Mouse (Mus musculus): Measurements from ENCODE around the gene Vapa. TPM values are rescaled to one million over a fixed set of nuclear protein-coding genes. Genes with fewer than 3 reads are reported as not detected.

Vapa gene
- total and polyA plus RNA-seq, 3 experiments = 14.3 to 91.4 (median 86.1) TPM

DNA sequence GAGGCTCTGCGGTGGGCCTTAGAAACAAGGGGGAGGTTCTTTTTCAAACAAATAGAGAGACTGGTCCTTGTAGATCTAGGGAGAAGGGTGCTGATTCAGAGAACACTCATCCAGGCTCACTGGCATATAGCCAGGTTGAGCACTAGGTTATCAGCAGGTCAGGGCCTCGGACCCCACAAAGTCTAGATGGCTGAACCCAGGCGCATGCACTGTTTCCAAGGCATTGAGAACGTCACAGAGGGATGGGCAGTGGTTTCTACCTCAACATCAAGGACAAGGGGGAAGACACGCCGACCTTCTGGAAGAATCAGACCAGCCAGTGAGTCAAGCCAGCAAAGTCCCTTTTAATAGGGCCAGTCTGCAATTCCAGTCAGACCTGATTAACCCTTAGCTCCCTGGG lies 33.9 kb upstream of the Vapa start:
- no peak overlapping the region for H3K27ac ChIP-seq
- intact Hi-C loops (cut with DNase I) = no loop called here
- no peaks in the 10 kb centered on the region for H3K79me2 ChIP-seq (replicated peaks; ENCODE audit: control insufficient read depth, insufficient read depth, low read length)
- no peaks in the 10 kb centered on the region for H3K36me3 ChIP-seq (ENCODE audit: control insufficient read depth, insufficient read depth, low read length)
- TF ChIP-seq POLR2A (IDR thresholded peaks at IDR 0.05; ENCODE audit: insufficient read depth, low read depth, low read length) (no peak), EP300 (IDR thresholded peaks at IDR 0.05; ENCODE audit: insufficient read depth, low read depth, low read length) (no peak), CTCF (IDR thresholded peaks at IDR 0.05) (no peak)
- H3K9ac ChIP-seq (ENCODE audit: low read depth, low read length) = no peak overlapping the region
- 59% methylated on average over 6 of the region's 6 CpGs for WGBS
- H3K27me3 ChIP-seq (ENCODE audit: control insufficient read depth, insufficient read depth, low read length) = no peaks in the 10 kb centered on the region
- DNase-seq = no peak
- peaks cover 4% of the 10 kb centered on the region for H3K4me1 ChIP-seq (ENCODE audit: control insufficient read depth, insufficient read depth, low read length)
- H3K4me3 ChIP-seq = no peak overlapping the region

DNA sequence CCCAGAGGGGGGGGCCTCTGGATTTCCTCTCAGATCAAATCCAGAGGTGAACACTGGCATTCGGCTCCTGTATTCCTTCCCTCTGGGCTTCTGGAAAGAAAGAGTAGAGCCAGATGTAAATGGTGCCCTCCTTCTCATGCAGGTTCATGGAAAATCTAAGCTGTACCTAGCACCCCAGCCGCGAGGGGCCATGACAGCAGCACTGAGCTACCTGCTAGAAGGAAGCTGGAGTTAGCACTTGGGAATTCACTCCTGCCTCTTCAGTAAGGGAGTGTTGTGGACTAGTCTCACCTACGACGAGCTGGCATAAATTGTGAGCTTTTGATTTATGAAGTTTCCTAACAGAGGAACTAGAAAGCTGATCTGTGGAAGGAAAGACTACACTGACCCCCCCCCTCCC lies 30.2 kb upstream of the Vapa start:
- Histone ChIP-seq H3K36me3 (ENCODE audit: control insufficient read depth, insufficient read depth, low read length) (no peaks in the 10 kb centered on the region), H3K9ac (ENCODE audit: low read depth, low read length) (no peak overlapping the region), H3K4me1 (ENCODE audit: control insufficient read depth, insufficient read depth, low read length) (peaks cover 4% of the 10 kb centered on the region), H3K27me3 (ENCODE audit: control insufficient read depth, insufficient read depth, low read length) (no peaks in the 10 kb centered on the region), H3K4me3 (no peak overlapping the region), H3K79me2 (replicated peaks; ENCODE audit: control insufficient read depth, insufficient read depth, low read length) (no peaks in the 10 kb centered on the region), H3K27ac (peak overlapping the region; percentile 51)
- no peak for DNase-seq
- 85% methylated on average over 5 of the region's 5 CpGs for WGBS
- intact Hi-C loops (cut with DNase I) = no loop called here
- TF ChIP-seq POLR2A (IDR thresholded peaks at IDR 0.05; ENCODE audit: insufficient read depth, low read depth, low read length) (no peak), EP300 (IDR thresholded peaks at IDR 0.05; ENCODE audit: insufficient read depth, low read depth, low read length) (no peak), CTCF (IDR thresholded peaks at IDR 0.05) (no peak)

DNA sequence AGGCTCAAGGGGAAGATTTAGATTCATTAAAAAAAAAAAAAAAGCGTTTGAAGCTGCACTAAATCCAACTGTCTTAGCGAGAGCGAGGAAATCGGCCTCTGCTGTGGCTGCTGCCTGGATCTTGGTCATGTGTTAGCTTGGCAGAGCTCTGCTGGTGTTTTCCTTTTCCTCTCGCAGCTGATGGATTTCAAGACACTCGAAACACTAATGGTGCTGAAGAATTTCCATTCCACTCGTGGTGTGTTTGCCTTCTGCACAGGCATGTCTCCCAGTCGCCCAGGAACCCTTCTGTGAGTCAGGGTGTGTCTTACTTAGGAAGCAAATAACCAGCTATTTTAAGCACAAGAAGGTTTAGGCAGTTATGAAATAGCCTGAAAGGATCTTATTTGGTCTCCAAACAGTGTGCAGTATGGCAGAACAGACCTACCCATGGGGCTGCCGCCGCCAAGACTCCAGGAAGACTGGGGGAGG lies 29.7 kb upstream of the Vapa start:
- Histone ChIP-seq H3K27me3 (ENCODE audit: control insufficient read depth, insufficient read depth, low read length) (no peaks in the 10 kb centered on the region), H3K79me2 (replicated peaks; ENCODE audit: control insufficient read depth, insufficient read depth, low read length) (no peaks in the 10 kb centered on the region), H3K27ac (peak overlapping the region; percentile 51), H3K4me3 (no peak overlapping the region), H3K36me3 (ENCODE audit: control insufficient read depth, insufficient read depth, low read length) (no peaks in the 10 kb centered on the region), H3K4me1 (ENCODE audit: control insufficient read depth, insufficient read depth, low read length) (peaks cover 4% of the 10 kb centered on the region), H3K9ac (ENCODE audit: low read depth, low read length) (no peak overlapping the region)
- 22% methylated on average over 10 of the region's 10 CpGs for WGBS
- TF ChIP-seq CTCF (IDR thresholded peaks at IDR 0.05) (no peak), EP300 (IDR thresholded peaks at IDR 0.05; ENCODE audit: insufficient read depth, low read depth, low read length) (no peak), POLR2A (IDR thresholded peaks at IDR 0.05; ENCODE audit: insufficient read depth, low read depth, low read length) (no peak)
- DNase-seq = peak; percentile 33 to 44
- intact Hi-C loops (cut with DNase I) = no loop called here

DNA sequence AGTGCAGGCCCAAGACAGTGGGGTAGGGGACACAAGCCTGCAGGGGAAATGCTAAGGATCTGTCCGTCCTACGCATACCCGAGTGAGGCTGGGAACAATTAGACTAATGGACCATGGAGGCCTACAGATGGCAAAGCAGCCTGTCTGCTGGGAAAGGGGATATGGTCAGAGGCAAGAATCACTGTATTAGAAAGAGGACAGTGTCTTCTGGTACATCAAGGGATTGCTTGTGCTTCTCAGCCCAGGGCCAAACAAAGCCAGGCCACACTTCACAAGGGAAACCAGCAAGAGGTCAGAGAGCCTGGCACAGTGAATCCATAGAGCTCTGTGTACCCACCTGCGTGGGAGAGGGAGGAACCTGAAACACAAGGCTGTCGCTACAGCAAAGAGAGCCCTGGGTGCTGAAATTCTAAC lies 29.2 kb upstream of the Vapa start:
- H3K79me2 ChIP-seq (replicated peaks; ENCODE audit: control insufficient read depth, insufficient read depth, low read length) = no peaks in the 10 kb centered on the region
- no peaks in the 10 kb centered on the region for H3K36me3 ChIP-seq (ENCODE audit: control insufficient read depth, insufficient read depth, low read length)
- no peaks in the 10 kb centered on the region for H3K27me3 ChIP-seq (ENCODE audit: control insufficient read depth, insufficient read depth, low read length)
- DNase-seq = no peak
- H3K9ac ChIP-seq (ENCODE audit: low read depth, low read length) = no peak overlapping the region
- H3K4me1 ChIP-seq (ENCODE audit: control insufficient read depth, insufficient read depth, low read length) = peaks cover 4% of the 10 kb centered on the region
- TF ChIP-seq EP300 (IDR thresholded peaks at IDR 0.05; ENCODE audit: insufficient read depth, low read depth, low read length) = no peak
- no peak for TF ChIP-seq CTCF (IDR thresholded peaks at IDR 0.05)
- no peak for TF ChIP-seq POLR2A (IDR thresholded peaks at IDR 0.05; ENCODE audit: insufficient read depth, low read depth, low read length)
- intact Hi-C loops (cut with DNase I) = no loop called here
- no peak overlapping the region for H3K4me3 ChIP-seq
- WGBS = 89% methylated on average over 5 of the region's 5 CpGs
- no peak overlapping the region; the same call in 1 of the 2 replicates for H3K27ac ChIP-seq

DNA sequence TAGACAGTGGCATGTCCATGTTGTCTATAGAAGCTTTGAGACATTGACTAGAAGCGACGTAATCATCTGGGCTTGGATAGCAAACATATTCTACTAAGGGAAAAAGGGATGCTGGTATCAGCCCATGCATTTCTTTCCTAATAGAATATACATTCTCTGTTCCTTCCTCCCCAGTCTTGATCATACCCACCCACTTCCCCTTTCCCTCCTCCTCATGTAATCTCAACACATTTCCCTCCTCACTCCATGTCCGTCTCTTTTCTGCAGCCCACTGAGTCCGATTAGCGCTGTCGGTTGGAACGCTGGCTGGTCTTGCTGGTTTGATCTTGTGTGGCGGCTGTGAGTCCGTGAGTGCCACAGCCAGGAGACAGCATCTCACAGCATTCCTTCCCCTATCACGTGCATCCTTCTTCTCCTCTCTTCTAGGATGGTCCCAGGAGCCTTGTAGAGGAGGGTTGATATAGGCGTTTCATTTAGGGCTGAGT lies 28.4 kb upstream of the Vapa start, which contains the start of gene Txndc2:
Txndc2 (minus strand) TSS at position 435 of the 485 bp plus-strand sequence.
- Histone ChIP-seq H3K79me2 (replicated peaks; ENCODE audit: control insufficient read depth, insufficient read depth, low read length) (no peaks in the 10 kb centered on the region), H3K4me1 (ENCODE audit: control insufficient read depth, insufficient read depth, low read length) (peaks cover 4% of the 10 kb centered on the region), H3K27ac (no peak within 1 kb of the TSS; the same call in 1 of the 2 replicates), H3K9ac (ENCODE audit: low read depth, low read length) (no peak within 1 kb of the TSS), H3K4me3 (no peak within 1 kb of the TSS), H3K27me3 (ENCODE audit: control insufficient read depth, insufficient read depth, low read length) (no peaks in the 10 kb centered on the region), H3K36me3 (ENCODE audit: control insufficient read depth, insufficient read depth, low read length) (no peaks in the 10 kb centered on the region)
- no peak for TF ChIP-seq CTCF (IDR thresholded peaks at IDR 0.05)
- TF ChIP-seq POLR2A (IDR thresholded peaks at IDR 0.05; ENCODE audit: insufficient read depth, low read depth, low read length) = no peak
- no peak for TF ChIP-seq EP300 (IDR thresholded peaks at IDR 0.05; ENCODE audit: insufficient read depth, low read depth, low read length)
- DNase-seq = no peak
- WGBS = 79% methylated on average over 11 of the region's 11 CpGs
- intact Hi-C loops (cut with DNase I) = no loop called here

DNA sequence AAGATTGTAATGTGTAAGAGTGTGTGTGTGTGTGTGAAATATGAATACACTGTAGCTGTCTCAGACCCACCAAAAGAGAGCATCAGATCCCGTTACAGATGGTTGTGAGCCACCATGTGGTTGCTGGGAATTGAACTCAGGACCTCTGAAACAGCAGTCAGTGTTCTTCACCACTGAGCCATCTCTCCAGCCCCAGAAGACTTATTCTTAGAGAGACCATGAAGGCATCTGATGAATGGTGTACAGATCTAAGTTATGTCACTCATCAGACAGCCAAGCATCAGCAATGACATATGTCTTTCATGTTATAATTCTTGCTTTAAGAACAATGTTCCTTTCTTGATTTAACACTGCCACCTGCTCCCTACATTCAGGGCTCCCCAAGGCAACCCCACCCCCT lies 25.8 kb upstream of the Vapa start:
- Histone ChIP-seq H3K36me3 (ENCODE audit: control insufficient read depth, insufficient read depth, low read length) (no peaks in the 10 kb centered on the region), H3K4me3 (no peak overlapping the region), H3K27ac (no peak overlapping the region), H3K4me1 (ENCODE audit: control insufficient read depth, insufficient read depth, low read length) (peaks cover 4% of the 10 kb centered on the region), H3K27me3 (ENCODE audit: control insufficient read depth, insufficient read depth, low read length) (no peaks in the 10 kb centered on the region), H3K9ac (ENCODE audit: low read depth, low read length) (no peak overlapping the region), H3K79me2 (replicated peaks; ENCODE audit: control insufficient read depth, insufficient read depth, low read length) (no peaks in the 10 kb centered on the region)
- DNase-seq = no peak
- intact Hi-C loops (cut with DNase I) = no loop called here
- 87% methylated on average over 1 of the region's 1 CpGs for WGBS
- no peak for TF ChIP-seq POLR2A (IDR thresholded peaks at IDR 0.05; ENCODE audit: insufficient read depth, low read depth, low read length)
- TF ChIP-seq EP300 (IDR thresholded peaks at IDR 0.05; ENCODE audit: insufficient read depth, low read depth, low read length) = no peak
- TF ChIP-seq CTCF (IDR thresholded peaks at IDR 0.05) = no peak

All from heart, adult 2 months (tissue).